Mouse (Mus musculus) lung, postnatal 4 days (tissue): ENCODE data around the gene Tomm20.
A peak's percentile ranks its signal among the peaks of the same experiment; 100 is the strongest.
"Not testable (repeated sequence)": the region's sequence is repeated elsewhere in the genome, so short reads cannot be mapped to it uniquely, and the experiment has no call there.

Source experiments
- DNase-seq, 2 experiments: peaks; one replicate each; pipeline ENCODE4 v3.0.0; 2021

Gene Tomm20

DNA sequence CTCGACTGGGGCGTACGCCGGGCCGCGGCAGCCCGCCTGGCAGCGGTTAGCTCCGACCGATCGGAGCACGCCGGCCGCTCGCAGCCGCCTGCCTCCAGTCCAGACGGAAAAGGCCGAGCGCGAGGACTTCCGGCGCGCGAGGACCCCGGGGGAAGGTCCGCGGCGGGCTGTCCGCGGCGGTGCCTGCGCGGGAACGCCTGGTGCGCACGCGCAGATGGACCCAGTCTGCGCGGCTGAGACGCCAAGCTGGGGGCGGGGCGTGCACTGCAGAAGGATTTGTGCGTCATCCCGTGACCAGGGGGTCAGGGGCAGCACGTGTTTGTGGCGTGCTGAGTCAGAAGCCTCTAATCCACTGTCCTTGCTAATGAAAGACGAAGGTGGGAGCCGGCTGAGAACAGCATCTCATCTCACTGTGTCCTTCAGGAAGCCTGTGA, at the start of gene Tomm20:
TSS of gene Tomm20 (minus strand) at position 115 of the 434 bp plus-strand sequence.
- DNase-seq: peak; percentile 97 to 98

DNA sequence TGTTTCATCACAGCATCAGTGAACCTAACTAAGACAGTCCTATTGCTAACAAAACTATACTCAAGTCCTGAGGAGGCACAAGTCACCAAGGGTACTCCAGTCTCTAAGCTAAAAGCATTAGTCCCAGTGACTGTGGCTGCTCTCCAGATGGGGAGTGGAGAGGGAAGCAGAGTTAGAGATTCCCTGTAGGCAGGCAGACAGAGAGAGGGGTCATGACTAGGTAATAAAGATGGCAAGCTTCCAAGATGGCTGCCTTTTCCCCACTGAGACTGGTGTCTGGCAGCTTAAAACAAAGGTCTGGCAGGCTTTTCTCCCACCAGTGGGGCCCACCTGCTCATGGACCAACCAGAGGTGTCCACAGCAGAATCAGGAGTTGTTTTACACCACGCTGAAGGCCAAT, 48.9 kb upstream of the Tomm20 start:
- no peak for DNase-seq

GRCm38 (mm10) chr8:126989363-126990153, 43.9 kb upstream of the Tomm20 start:
- no peak for DNase-seq

GRCm38 (mm10) chr8:126988346-126989006, 42.8 kb upstream of the Tomm20 start:
- DNase-seq: peak in 1 of 2 experiments; percentile 40

GRCm38 (mm10) chr8:126986495-126986894, 40.9 kb upstream of the Tomm20 start:
- peak; percentile 75 to 86 for DNase-seq

GRCm38 (mm10) chr8:126980046-126980445, 34.4 kb upstream of the Tomm20 start:
- no peak for DNase-seq

DNA sequence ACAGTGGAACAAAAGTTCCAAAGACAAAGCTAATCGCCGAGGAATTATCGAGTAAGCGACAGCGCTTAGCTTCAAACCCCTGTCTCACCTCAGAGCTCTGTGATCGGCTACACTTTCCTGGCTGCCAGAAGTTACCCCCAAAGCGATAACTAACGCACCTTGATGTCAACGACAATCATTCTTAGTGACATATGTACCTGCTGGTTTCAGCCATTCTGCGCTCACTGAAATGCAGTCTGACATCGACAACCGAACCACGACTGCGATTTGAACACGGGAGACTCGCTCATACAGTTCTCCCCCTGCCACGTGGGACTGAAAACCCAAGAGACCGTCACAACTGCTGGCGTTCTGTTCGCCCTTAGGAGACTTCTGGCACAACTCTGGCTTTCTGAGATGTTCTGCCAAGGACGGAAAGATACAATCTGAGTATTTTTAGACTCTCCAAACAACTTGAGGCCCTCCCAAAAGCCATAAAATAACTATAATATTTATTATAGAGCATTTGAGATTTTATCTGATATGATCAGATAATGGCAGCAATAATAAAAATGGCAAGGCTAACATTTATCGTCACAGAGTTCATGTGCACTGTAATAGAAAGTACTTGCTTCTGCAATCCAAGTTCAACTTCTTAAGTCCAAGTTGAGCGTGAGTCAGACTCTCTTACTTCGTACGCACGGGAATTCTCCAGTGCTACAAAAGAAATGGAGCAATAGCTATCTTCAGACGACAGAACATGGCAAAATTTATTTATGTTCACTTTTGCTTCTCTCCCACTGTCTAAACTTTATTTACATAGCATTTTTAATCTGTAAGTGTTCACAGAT, 33.7 kb upstream of the Tomm20 start:
- peak in 1 of 2 experiments; percentile 16 for DNase-seq

DNA sequence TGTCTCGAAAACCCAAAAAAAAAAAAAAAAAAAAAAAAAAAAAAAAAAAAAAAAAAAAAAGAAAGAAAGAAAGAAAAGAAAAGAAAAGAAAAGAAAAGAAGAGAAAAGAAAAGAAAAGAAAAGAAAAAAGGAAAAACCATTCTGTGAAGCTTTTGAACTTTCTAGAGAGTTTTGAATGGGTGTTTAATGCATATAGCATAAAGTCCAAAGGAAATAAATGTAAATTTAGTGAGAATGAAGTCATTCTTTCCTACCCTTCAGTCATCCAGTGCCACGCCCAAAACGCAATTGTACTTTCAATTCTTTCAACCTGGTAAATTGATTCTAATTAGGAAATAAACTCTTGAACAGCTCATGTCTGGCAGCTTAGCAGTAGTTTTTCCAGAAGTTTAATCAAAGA, 32.9 kb upstream of the Tomm20 start:
- DNase-seq: not testable (repeated sequence)

GRCm38 (mm10) chr8:126978028-126978427, 32.4 kb upstream of the Tomm20 start:
- DNase-seq: no peak

GRCm38 (mm10) chr8:126976608-126977348, 31.1 kb upstream of the Tomm20 start:
- no peak for DNase-seq

DNA sequence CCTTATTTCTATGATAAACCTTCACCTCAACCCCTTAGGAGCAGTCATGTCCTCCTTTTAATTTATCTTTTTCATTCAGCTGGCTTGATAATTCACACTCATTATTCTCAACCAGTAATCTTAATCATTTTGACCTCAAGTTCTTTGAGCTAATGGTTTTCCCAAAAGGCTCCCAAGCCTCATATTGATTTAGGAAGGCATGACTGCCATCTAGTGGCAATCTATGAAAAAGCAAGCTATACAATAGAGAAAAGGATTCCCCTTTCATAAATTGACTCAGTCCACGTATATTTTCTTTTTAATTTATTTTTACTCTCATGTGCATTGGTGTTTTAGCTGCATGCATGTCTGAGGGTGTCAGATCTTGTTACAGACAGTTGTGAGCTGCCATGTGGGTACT, 30.1 kb upstream of the Tomm20 start:
- DNase-seq: peak in 1 of 2 experiments; percentile 24

- no peak for DNase-seq
Measured at GRCm38 (mm10) chr8:126974511-126974910, 28.9 kb upstream of the Tomm20 start.

DNA sequence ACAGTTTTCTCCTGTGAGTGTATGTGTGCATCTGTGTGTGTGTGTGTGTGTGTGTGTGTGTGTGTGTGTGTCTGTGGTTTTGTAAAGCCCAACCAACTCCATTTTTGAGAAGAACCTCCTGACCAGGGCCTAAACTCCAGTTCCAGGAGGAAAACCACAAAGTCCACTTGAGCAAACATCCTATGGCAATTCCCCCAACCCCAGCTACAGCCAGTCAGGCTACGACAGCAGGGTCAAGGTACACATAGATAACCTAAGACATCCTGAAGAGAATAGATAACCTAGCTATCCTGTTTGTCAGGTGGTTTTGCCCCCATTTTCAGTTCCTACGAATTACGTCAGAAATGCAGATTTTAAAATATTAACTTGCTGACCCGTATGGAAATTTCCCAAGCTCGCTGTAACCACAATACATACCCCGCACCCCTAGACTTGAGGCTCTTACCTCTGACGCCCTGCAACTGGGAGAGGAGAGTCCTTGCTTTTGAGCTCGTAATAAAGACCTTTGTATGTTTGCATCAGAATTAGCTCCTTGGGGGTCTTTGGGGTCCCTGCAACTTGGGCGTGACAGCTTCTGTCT, 28.1 kb upstream of the Tomm20 start:
- no peak for DNase-seq

DNA sequence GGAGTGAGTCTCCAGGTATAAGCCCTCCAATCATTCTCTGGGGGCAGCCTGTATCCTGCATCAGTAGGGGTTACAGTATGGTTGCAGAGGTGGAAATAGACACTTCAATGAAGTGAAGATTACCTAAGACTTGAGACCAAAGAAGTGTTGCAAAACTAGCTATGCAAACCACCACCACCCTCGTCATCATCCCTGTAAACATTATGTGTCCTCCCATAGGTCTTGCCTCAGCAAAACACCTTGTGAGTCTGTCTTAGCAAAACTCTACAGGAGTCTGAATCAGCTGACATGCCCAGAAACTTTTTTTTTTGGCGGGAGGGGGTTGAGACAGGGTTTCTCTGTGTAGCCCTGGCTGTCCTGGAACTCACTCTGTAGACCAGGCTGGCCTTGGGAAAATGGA, 27.0 kb upstream of the Tomm20 start:
- DNase-seq: no peak

DNA sequence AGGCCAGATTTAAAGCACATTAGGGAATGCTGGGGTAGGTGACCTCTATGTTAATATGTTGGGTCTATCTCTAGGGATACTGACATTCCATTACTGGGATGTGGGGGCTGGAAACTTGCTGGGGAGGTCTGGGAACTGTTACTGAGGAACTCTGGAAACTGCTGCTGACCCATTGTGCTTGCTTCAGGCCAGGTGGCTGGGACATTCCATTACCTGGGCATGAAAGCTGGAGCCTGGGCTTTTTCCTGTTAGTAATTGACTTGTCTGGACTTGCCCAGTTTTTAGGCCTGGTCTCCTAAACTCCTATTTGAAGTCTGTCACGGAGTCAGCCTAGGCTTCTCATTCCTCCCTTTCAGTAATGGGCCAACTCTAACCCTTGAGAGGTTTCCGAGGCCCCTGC, 26.5 kb upstream of the Tomm20 start:
- DNase-seq: no peak

- DNase-seq: no peak
Measured at GRCm38 (mm10) chr8:126971314-126971664, 25.6 kb upstream of the Tomm20 start.

DNA sequence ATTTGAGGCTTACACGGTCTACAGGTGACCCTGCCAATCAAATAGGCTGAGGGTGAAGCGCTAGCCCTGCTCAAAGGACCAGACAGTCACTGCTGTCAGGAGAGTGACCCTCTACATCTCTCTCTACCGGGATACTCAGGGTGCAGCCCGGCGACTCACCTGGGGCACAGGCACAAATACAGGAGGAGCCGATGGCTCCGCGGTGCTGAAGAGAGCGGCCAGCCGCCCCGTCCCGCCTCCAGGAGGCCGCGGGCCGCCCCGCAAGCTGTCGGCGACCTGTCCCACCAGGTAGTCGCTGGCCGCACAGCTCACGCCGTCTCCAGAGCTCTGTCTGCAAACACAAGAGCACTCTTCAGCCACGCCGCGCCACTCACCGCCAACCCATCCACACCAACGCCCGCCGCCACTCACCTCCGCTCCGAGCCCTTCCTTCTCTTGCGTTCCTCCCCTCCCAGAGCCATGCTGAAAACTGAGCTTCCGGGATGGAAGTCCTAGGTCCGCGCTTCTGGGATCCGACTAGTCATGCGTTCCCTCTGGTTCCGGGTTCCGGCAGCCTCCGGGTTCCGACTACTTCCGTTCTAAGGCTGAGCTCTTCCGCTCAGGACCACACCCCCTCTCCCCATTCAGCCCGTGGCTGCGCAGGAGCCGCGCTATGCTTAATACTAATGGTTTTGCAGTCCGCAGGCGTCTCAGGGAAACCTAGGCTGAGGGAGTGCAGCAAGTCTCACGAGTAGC, 25.1 kb upstream of the Tomm20 start, which contains the start of gene Rbm34:
TSS of gene Rbm34 (minus strand) at position 493 of the 735 bp plus-strand sequence.
- peak; percentile 95 to 97 for DNase-seq

DNA sequence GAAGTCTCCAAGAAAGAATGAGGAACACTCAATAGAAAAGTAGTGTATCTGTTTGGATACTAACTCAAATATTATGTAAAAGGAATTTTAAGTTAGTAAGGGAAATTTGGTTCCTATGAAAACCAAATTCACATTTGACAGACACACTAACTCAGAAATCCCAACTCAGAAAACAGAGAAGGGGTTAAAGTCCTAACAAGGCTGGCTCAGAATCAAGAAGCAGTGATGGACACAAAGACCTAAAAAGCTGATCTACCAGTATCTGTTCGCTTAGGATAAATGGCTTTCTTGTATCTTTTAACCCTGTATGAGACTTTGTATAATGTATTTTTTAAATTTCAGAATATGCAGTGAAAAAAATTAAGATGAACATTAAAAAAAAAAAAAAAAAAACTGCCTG, 23.9 kb upstream of the Tomm20 start:
- no peak for DNase-seq

DNA sequence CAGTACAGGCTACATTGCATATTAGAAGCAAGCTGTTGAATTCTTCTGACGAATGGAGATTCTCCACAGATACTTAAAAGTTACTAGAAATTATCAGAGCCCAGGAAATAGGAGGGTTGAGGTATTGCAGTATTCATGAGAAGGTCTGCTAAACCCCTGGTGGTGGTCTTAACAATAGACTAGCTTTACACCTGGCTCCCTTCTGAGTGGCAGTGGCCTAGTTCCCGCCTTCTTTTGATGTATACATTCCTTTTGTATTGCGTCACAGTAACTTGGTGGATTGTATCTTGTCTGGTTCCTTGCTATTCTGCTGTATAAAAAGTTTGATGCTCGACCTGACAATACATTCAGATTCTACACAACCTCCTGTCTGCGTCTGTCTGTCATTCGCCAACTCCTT, 22.5 kb upstream of the Tomm20 start:
- DNase-seq: no peak

DNA sequence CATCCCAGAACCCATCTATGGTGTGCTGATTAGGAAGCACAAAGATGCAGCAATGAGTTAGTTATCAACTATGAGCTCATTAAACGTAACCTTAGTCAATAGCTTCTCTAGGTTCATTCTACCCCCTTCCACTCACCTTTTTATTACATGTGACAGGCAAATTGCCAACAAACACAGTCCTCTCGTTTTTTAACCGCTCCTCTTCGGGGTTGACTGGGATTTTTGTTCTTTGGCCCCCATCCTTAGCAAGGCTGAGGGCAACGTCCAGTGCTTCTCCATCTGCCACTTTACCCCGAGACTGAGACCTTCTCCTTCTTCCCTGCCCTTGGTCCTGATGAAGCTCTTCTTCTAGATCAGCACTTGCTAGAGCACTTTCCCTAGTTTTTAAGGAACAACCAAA, 19.6 kb upstream of the Tomm20 start:
- DNase-seq: no peak

- DNase-seq: no peak
Measured at GRCm38 (mm10) chr8:126962871-126963270, 17.2 kb upstream of the Tomm20 start.

DNA sequence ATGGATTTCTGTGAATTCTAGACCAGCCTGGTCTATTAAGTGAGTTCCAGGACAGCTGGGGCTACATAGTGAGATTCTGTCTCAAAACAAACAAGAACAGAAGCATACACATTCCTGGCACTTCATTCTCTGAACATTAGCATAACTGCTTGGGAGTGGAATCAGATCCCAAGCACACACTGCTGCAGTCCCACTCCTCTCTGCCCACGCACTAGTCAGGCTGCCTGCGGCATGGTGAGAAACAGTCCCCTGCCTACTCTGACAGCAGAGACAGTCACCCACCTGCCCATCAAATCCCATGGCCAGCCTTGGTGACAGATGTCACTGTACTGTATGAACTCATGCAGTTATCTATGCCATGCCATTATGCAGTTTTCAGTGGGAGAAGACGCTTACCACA, 15.9 kb upstream of the Tomm20 start:
- DNase-seq: no peak
